Mouse (Mus musculus) brain, embryonic 14.5 days (tissue): ENCODE results near the gene Ccdc6.

ENCODE experiments used
- CTCF ChIP-seq: fragments of 200-500 bp; IDR thresholded peaks from 2 replicates; pipeline ENCODE4 v1.5.1; 2012; ENCODE audit warnings: inconsistent platforms, mild to moderate bottlenecking, moderate library complexity, borderline replicate concordance; ENCODE audit not compliant: insufficient read depth, insufficient read length; ENCODE audit errors: extremely low read depth
- POLR2A ChIP-seq: fragments of 200-500 bp; IDR thresholded peaks from 2 replicates; pipeline ENCODE4 v1.6.1; 2012; ENCODE audit warnings: mild to moderate bottlenecking, inconsistent platforms, borderline replicate concordance; ENCODE audit not compliant: poor library complexity, insufficient read depth, insufficient read length, severe bottlenecking; ENCODE audit errors: extremely low read depth

DNA sequence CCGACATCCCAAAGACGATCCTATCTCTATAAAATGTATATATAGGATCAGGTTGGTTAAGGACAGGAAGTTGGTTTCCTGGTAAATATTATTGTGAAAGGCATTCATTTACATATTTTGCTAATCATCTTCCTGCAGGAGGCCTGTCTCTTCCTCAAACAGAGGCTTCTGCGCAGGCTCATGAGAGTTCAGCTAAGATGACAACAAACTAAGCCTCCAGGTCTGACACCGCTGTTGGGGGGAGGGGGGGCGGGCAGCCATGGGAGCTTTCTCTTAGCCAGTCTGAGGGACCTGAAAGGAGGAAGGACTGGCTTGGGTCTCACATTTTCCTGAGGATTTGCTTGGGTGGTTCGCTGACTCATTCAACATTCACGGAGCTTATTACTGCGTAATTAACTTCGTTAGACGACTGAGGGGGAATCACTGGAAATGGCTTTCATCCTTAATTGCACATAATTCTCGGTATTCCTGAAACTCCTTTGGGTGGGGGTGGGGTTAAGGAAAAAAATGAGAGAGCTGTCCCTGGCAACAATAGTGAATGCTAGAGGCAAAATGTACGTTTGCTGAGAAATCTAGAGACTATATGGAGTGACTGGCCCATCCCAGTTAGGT lies 104.1 kb downstream of the Ccdc6 start:
- TF ChIP-seq CTCF: no peak
- no peak for TF ChIP-seq POLR2A
